Mouse (Mus musculus): ENCODE measurements around the gene Pqbp1. TPM values are rescaled to one million over a fixed set of nuclear protein-coding genes. Genes with fewer than 3 reads are reported as not detected.
A peak's percentile ranks its signal among the peaks of the same experiment; 100 is the strongest.
"Not testable (repeated sequence)": the region's sequence is repeated elsewhere in the genome, so short reads cannot be mapped to it uniquely, and the experiment has no call there.

The Pqbp1 gene
- total RNA-seq (2018; cell fraction: chromatin; rRNA removed): 10 to 100 TPM in 2 of 26 experiments, 1 to 10 TPM in 24; 2.0 to 14.0 (median 5.3) TPM
- total RNA-seq (2018; cell fraction: cytosol; rRNA removed): 10 to 100 TPM; 25.8 to 44.2 (median 35.3) TPM
- total RNA-seq (2018; cell fraction: nucleus; rRNA removed): 10 to 100 TPM in 16 of 26 experiments, 1 to 10 TPM in 10; 6.4 to 20.1 (median 10.8) TPM
- 46.6 to 136 TPM (median 62.4 TPM) in 3 replicates for polyA plus RNA-seq (2018)

GRCm38 (mm10) chrX:7898880-7899874 is at the start of gene Pqbp1, which contains the start of gene Timm17b:
Gene Pqbp1 (minus strand): TSS chrX:7899269.
Gene Timm17b (plus strand): TSS chrX:7899357.
- peaks cover 11% of the 10 kb centered on the region; the same call in 1 of the 2 replicates for H3K79me2 ChIP-seq (ENCODE audit: inconsistent target)
- H3K27ac ChIP-seq: peak within 1 kb of the TSS; percentile 74
- H3K4me3 ChIP-seq (ENCODE audit: inconsistent target): peak within 1 kb of the TSS; percentile 51
- H3K36me3 ChIP-seq (ENCODE audit: inconsistent target): no peaks in the 10 kb centered on the region
- WGBS (ENCODE audit: missing documents): 21% methylated on average over 51 of the region's 62 CpGs

- peak overlapping the region; percentile 53; the same call in 1 of the 2 replicates for H3K4me3 ChIP-seq (ENCODE audit: inconsistent target)
- no peaks in the 10 kb centered on the region for H3K79me2 ChIP-seq (ENCODE audit: inconsistent target)
- no peaks in the 10 kb centered on the region for H3K36me3 ChIP-seq (ENCODE audit: inconsistent target)
- peak overlapping the region; percentile 47; the same call in 1 of the 2 replicates for H3K27ac ChIP-seq
- 26% methylated on average over 28 of the region's 38 CpGs for WGBS (ENCODE audit: missing documents)
These were observed 48.9 kb upstream of the Pqbp1 start for GRCm38 (mm10) chrX:7947900-7948492.

- 14% methylated on average over 34 of the region's 37 CpGs for WGBS (ENCODE audit: missing documents)
- Histone ChIP-seq H3K27ac (peak within 1 kb of the TSS; percentile 47; the same call in 1 of the 2 replicates), H3K79me2 (ENCODE audit: inconsistent target) (no peaks in the 10 kb centered on the region), H3K4me3 (ENCODE audit: inconsistent target) (peak within 1 kb of the TSS; percentile 53), H3K36me3 (ENCODE audit: inconsistent target) (no peaks in the 10 kb centered on the region)
These were observed 48.2 kb upstream of the Pqbp1 start, which contains the start of gene Hdac6 for GRCm38 (mm10) chrX:7947108-7947899. Gene Hdac6 (minus strand): TSS chrX:7947889.

GRCm38 (mm10) chrX:7945618-7946017 is 46.5 kb upstream of the Pqbp1 start:
- H3K79me2 ChIP-seq (ENCODE audit: inconsistent target): no peaks in the 10 kb centered on the region
- H3K27ac ChIP-seq: no peak overlapping the region
- H3K4me3 ChIP-seq (ENCODE audit: inconsistent target): no peak overlapping the region
- WGBS (ENCODE audit: missing documents): 94% methylated on average over 8 of the region's 8 CpGs
- H3K36me3 ChIP-seq (ENCODE audit: inconsistent target): no peaks in the 10 kb centered on the region

GRCm38 (mm10) chrX:7937667-7938066 is 38.6 kb upstream of the Pqbp1 start:
- 88% methylated on average over 6 of the region's 6 CpGs for WGBS (ENCODE audit: missing documents)
- Histone ChIP-seq H3K36me3 (ENCODE audit: inconsistent target) (no peaks in the 10 kb centered on the region), H3K79me2 (ENCODE audit: inconsistent target) (no peaks in the 10 kb centered on the region), H3K27ac (no peak overlapping the region), H3K4me3 (ENCODE audit: inconsistent target) (no peak overlapping the region)

- H3K79me2 ChIP-seq (ENCODE audit: inconsistent target): no peaks in the 10 kb centered on the region
- WGBS (ENCODE audit: missing documents): 54% methylated on average over 8 of the region's 11 CpGs
These were observed 37.8 kb upstream of the Pqbp1 start for GRCm38 (mm10) chrX:7936874-7937273.

GRCm38 (mm10) chrX:7928270-7928790 is 29.3 kb upstream of the Pqbp1 start, which contains the start of gene Eras:
Gene Eras (minus strand): TSS chrX:7928607.
- Histone ChIP-seq H3K36me3 (ENCODE audit: inconsistent target) (no peaks in the 10 kb centered on the region), H3K27ac (no peak within 1 kb of the TSS), H3K79me2 (ENCODE audit: inconsistent target) (no peaks in the 10 kb centered on the region), H3K4me3 (ENCODE audit: inconsistent target) (no peak within 1 kb of the TSS)
- WGBS (ENCODE audit: missing documents): 41% methylated on average over 12 of the region's 19 CpGs

More at GRCm38 (mm10) chrX:7936874-7937273, 37.8 kb upstream of the Pqbp1 start:
- no peak overlapping the region for H3K27ac ChIP-seq
- H3K4me3 ChIP-seq (ENCODE audit: inconsistent target): no peak overlapping the region
- H3K36me3 ChIP-seq (ENCODE audit: inconsistent target): no peaks in the 10 kb centered on the region

- WGBS (ENCODE audit: missing documents): 26% methylated on average over 10 of the region's 10 CpGs
- Histone ChIP-seq H3K27ac (no peak overlapping the region), H3K36me3 (ENCODE audit: inconsistent target) (no peaks in the 10 kb centered on the region), H3K79me2 (ENCODE audit: inconsistent target) (no peaks in the 10 kb centered on the region), H3K4me3 (ENCODE audit: inconsistent target) (no peak overlapping the region)
These were observed 28.0 kb upstream of the Pqbp1 start for GRCm38 (mm10) chrX:7927116-7927515.

GRCm38 (mm10) chrX:7926266-7926665 is 27.2 kb upstream of the Pqbp1 start:
- H3K79me2 ChIP-seq (ENCODE audit: inconsistent target): no peaks in the 10 kb centered on the region
- H3K4me3 ChIP-seq (ENCODE audit: inconsistent target): no peak overlapping the region
- H3K27ac ChIP-seq: no peak overlapping the region
- WGBS (ENCODE audit: missing documents): 76% methylated on average over 6 of the region's 6 CpGs
- H3K36me3 ChIP-seq (ENCODE audit: inconsistent target): no peaks in the 10 kb centered on the region

GRCm38 (mm10) chrX:7922032-7922431 is 23.0 kb upstream of the Pqbp1 start:
- H3K27ac ChIP-seq: no peak overlapping the region
- no peak overlapping the region for H3K4me3 ChIP-seq (ENCODE audit: inconsistent target)
- no peaks in the 10 kb centered on the region for H3K36me3 ChIP-seq (ENCODE audit: inconsistent target)
- no peaks in the 10 kb centered on the region for H3K79me2 ChIP-seq (ENCODE audit: inconsistent target)
- WGBS (ENCODE audit: missing documents): 26% methylated on average over 30 of the region's 48 CpGs

- H3K27ac ChIP-seq: no peak within 1 kb of the TSS
- H3K4me3 ChIP-seq (ENCODE audit: inconsistent target): no peak within 1 kb of the TSS
- H3K79me2 ChIP-seq (ENCODE audit: inconsistent target): no peaks in the 10 kb centered on the region
- no peaks in the 10 kb centered on the region for H3K36me3 ChIP-seq (ENCODE audit: inconsistent target)
- WGBS (ENCODE audit: missing documents): 27% methylated on average over 26 of the region's 40 CpGs
These were observed 20.7 kb upstream of the Pqbp1 start, which contains the start of gene Pcsk1n for GRCm38 (mm10) chrX:7919601-7920383. Gene Pcsk1n (plus strand): TSS chrX:7919822.

- not testable (repeated sequence) for H3K27ac ChIP-seq; H3K36me3 ChIP-seq (ENCODE audit: inconsistent target); H3K4me3 ChIP-seq (ENCODE audit: inconsistent target); H3K79me2 ChIP-seq (ENCODE audit: inconsistent target)
- 62% methylated on average over 6 of the region's 6 CpGs for WGBS (ENCODE audit: missing documents)
These were observed 18.9 kb upstream of the Pqbp1 start for GRCm38 (mm10) chrX:7917960-7918359.

- H3K4me3 ChIP-seq (ENCODE audit: inconsistent target); H3K79me2 ChIP-seq (ENCODE audit: inconsistent target); H3K36me3 ChIP-seq (ENCODE audit: inconsistent target); H3K27ac ChIP-seq: not testable (repeated sequence)
- 0% methylated on average over 2 of the region's 3 CpGs for WGBS (ENCODE audit: missing documents)
These were observed 16.6 kb upstream of the Pqbp1 start for GRCm38 (mm10) chrX:7915669-7916068.
